Mouse (Mus musculus): ENCODE measurements around the gene 1700093K21Rik.

DNA sequence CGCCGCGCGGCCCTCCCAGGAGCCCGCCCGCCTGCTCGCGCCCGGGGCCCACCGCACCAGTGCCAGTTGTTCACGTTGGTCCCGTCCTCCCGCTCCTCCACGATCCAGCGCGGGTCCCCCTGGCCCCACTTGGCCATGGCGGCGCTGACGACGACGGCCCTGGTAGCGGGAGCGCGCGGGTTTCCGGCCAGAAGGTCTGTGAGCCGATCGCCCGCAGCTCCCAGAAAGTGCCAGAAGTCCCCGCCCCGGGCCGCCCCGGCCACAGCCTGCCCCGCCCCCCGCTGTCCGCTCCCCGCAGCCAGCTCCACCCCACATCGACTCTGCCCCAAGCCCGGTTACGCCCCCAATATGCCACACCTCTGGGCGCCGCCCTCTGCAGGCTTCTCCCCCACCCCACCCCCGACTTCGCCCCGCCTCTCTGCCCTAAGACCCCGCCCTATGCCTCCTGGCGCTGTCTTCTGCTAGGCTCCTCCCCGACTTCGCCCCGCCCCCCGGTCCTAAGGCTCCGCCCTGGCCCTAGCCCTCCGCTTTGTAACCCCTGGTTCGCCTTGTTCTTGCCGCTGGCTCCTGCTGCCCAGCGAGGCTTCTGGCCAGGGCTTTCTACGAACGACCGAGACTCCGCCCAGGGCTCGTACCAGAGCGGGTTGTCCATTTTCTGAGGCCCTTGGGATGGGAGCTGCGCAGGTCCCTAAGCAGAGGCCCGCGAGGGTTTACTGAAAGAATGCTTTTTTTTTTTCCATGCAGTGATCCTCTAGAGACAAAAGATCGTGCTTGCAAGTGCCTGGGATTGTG is 23.0 kb downstream of the 1700093K21Rik start, which contains the start of gene Ahsa2:
- TF ChIP-seq POLR2A (IDR thresholded peaks at IDR 0.05; ENCODE audit: insufficient read length, low read depth) (peak; percentile 83), MYOD1 (IDR thresholded peaks at IDR 0.05; ENCODE audit: control insufficient read depth in 1 of 3, insufficient read length in 2 of 3, low read depth in 2 of 3) (no peak), E2F4 (IDR thresholded peaks at IDR 0.05; ENCODE audit: insufficient read depth) (no peak), USF1 (IDR thresholded peaks at IDR 0.05; ENCODE audit: low read depth) (no peak), MAX (IDR thresholded peaks at IDR 0.05; ENCODE audit: low read depth) (no peak), POLR2AphosphoS2 (IDR thresholded peaks at IDR 0.05; ENCODE audit: insufficient read length, low read depth) (peak; percentile 86), MYOG (IDR thresholded peaks at IDR 0.05; ENCODE audit: control insufficient read depth in 1 of 3, insufficient read depth in 1 of 3, insufficient read length in 2 of 3, low read depth in 2 of 3) (no peak), CEBPB (IDR thresholded peaks at IDR 0.05; ENCODE audit: insufficient read depth, poor library complexity, severe bottlenecking) (no peak), TCF3 (IDR thresholded peaks at IDR 0.05; ENCODE audit: insufficient read length, low read depth) (no peak)
